In the genomic region with DNA sequence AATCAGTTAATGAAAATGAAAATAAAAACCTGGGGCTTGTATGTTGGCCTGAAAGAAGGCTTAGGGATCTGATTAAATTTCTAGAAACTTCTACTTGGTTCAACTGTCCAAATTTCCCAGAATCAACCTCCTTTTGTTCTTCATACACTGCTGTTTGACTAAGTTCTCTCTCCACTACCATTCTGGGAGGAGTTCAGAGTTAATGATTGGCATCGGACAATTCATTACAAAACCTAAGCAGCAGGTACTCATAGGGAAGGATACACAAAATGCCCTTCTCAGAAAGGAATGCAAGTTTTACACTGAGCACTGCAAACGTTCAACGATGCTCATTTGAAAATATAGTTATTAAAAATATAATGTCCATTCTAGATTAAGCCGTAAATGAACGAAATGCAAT, we compare ENCODE assay signal across 31 mouse cellular contexts.
"Had no signal": no experiment of that assay in that cellular context is flagged by ENCODE, and none has a peak within 500 bp of the region (broad histone marks: within the 10 kb centered on the region; RNA-seq: fewer than 3 reads in every experiment).

No protein-coding gene starts in this region.

- H3K27me3 ChIP-seq: limb, embryonic 12.5 days; limb, embryonic 13.5 days; limb, embryonic 15.5 days; liver, embryonic 13.5 days; liver, embryonic 15.5 days; lung, embryonic 15.5 days; megakaryocyte, embryonic 14.5 days; midbrain, embryonic 12.5 days; midbrain, embryonic 13.5 days; midbrain, embryonic 15.5 days; neural tube, embryonic 12.5 days; neural tube, embryonic 13.5 days had no signal

- H3K4me3 ChIP-seq: left cerebral cortex, adult 2 months; limb, embryonic 10.5 days; limb, embryonic 12.5 days; limb, embryonic 13.5 days; limb, embryonic 15.5 days; liver, embryonic 13.5 days; liver, embryonic 15.5 days; lung, embryonic 15.5 days; megakaryocyte, embryonic 14.5 days; midbrain, embryonic 10.5 days; midbrain, embryonic 12.5 days; midbrain, embryonic 13.5 days; midbrain, embryonic 15.5 days; myocyte; neural tube, embryonic 12.5 days; neural tube, embryonic 13.5 days had no signal

- H3K4me1 ChIP-seq: limb, embryonic 12.5 days; midbrain, embryonic 10.5 days; midbrain, embryonic 12.5 days; midbrain, embryonic 13.5 days; midbrain, embryonic 15.5 days; neural tube, embryonic 12.5 days; neural tube, embryonic 13.5 days had no signal

- DNase-seq: left cerebral cortex, postnatal 4 days; liver; liver, embryonic 13.5 days; liver, postnatal 0 days; lung, adult 18-20 months; lung, adult 2 months; lung, embryonic 14.5 days; lung, postnatal 10 days; lung, postnatal 14 days; lung, postnatal 4 days; midbrain, embryonic 14.5 days had no signal

- H3K9ac ChIP-seq: limb, embryonic 12.5 days; limb, embryonic 13.5 days; limb, embryonic 15.5 days; liver, embryonic 13.5 days; liver, embryonic 14.5 days; liver, embryonic 15.5 days; liver, postnatal 0 days; lung, embryonic 14.5 days; lung, embryonic 15.5 days; midbrain, embryonic 12.5 days; midbrain, embryonic 13.5 days; midbrain, embryonic 15.5 days; neural tube, embryonic 12.5 days; neural tube, embryonic 13.5 days had no signal

- ATAC-seq: liver, postnatal 0 days; midbrain, embryonic 13.5 days; midbrain, embryonic 15.5 days; midbrain, embryonic 16.5 days had no signal

- H3K36me3 ChIP-seq: limb, embryonic 15.5 days; liver, embryonic 13.5 days; liver, embryonic 15.5 days; midbrain, embryonic 12.5 days; midbrain, embryonic 15.5 days; neural tube, embryonic 12.5 days had no signal

- H3K27ac ChIP-seq: left cerebral cortex, adult 2 months; limb, embryonic 10.5 days; limb, embryonic 12.5 days; limb, embryonic 13.5 days; limb, embryonic 15.5 days; liver, embryonic 13.5 days; liver, embryonic 14.5 days; liver, embryonic 15.5 days; lung, embryonic 15.5 days; macrophage; midbrain, embryonic 10.5 days; midbrain, embryonic 12.5 days; midbrain, embryonic 13.5 days; midbrain, embryonic 15.5 days; neural tube, embryonic 12.5 days; neural tube, embryonic 13.5 days had no signal

- H3K4me2 ChIP-seq: limb, embryonic 12.5 days; limb, embryonic 13.5 days; limb, embryonic 15.5 days; liver, embryonic 11.5 days; liver, embryonic 13.5 days; liver, embryonic 15.5 days; lung, embryonic 14.5 days; lung, embryonic 15.5 days; midbrain, embryonic 11.5 days; midbrain, embryonic 12.5 days; midbrain, embryonic 13.5 days; midbrain, embryonic 15.5 days; neural tube, embryonic 12.5 days; neural tube, embryonic 13.5 days had no signal

- H3K9me3 ChIP-seq: limb, embryonic 10.5 days; limb, embryonic 13.5 days; limb, embryonic 15.5 days; liver, embryonic 13.5 days; liver, embryonic 15.5 days; lung, embryonic 15.5 days; megakaryocyte, embryonic 14.5 days; midbrain, embryonic 10.5 days; midbrain, embryonic 12.5 days; midbrain, embryonic 13.5 days; midbrain, embryonic 15.5 days had no signal
